Mouse (Mus musculus) retina, adult 2 months (tissue): Measurements from ENCODE around the gene 2010111I01Rik.

Source experiments
- DNase-seq: peaks from one replicate; pipeline ENCODE4 v3.0.0-alpha.2; 2012; ENCODE audit warnings: low read depth, low spot score

The 2010111I01Rik gene

GRCm38 (mm10) chr13:63286483-63287102 lies 321.9 kb downstream of the 2010111I01Rik start:
- DNase-seq, result no peak

GRCm38 (mm10) chr13:63289152-63289551 lies 324.5 kb downstream of the 2010111I01Rik start:
- DNase-seq, result no peak

GRCm38 (mm10) chr13:63289687-63290086 lies 325.0 kb downstream of the 2010111I01Rik start:
- no peak for DNase-seq

DNA sequence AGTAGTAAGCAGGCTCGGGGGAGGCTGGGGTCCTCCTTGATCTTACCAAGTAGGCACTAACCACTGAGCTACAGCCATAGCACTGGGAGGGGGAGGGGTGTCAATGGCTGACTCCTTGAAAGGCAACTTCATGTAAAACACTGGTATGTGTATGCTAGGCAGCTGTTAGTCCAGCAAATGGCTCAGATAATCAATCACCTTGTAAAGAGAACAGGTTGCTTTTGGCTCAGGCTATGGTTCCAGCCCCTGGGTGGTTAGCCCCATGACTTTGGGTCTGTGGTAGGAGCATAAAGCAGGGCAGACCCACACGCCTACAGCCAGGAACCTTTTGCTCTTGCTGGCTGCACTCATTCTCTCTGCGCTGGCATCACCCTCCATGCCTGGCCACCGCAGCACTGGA lies 325.4 kb downstream of the 2010111I01Rik start:
- no peak for DNase-seq

- no peak for DNase-seq
Measured at GRCm38 (mm10) chr13:63291016-63291415, 326.3 kb downstream of the 2010111I01Rik start.

DNA sequence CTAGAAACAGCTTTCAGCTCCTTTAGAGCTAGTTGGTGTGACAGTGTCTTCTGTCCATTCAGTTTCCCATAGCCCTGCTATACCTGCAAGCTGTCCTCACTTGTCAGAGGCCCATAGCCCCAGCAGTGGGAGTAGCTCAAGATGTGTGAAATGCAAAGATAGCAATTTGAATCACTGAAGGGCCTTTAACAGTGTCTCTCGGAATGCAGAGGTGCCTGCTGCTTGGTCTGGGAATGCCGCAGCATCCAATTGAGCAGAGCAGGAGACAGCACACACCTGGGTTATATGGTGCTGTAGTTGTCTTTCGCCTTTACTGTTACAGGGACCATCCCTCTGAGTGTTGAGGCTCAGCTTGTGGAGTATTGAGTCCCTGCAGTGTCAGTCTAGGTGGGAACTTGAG lies 329.0 kb downstream of the 2010111I01Rik start:
- DNase-seq, result no peak

- no peak for DNase-seq
Measured at GRCm38 (mm10) chr13:63294359-63295193, 329.9 kb downstream of the 2010111I01Rik start.

GRCm38 (mm10) chr13:63296300-63296699 lies 331.6 kb downstream of the 2010111I01Rik start:
- DNase-seq, result no peak

- DNase-seq, result no peak
Measured at GRCm38 (mm10) chr13:63297003-63297402, 332.3 kb downstream of the 2010111I01Rik start.

GRCm38 (mm10) chr13:63297933-63298332 lies 333.2 kb downstream of the 2010111I01Rik start:
- DNase-seq, result no peak

GRCm38 (mm10) chr13:63298931-63299330 lies 334.2 kb downstream of the 2010111I01Rik start:
- DNase-seq, result no peak

- no peak for DNase-seq
Measured at GRCm38 (mm10) chr13:63300929-63301328, 336.2 kb downstream of the 2010111I01Rik start.

- no peak for DNase-seq
Measured at GRCm38 (mm10) chr13:63301764-63302209, 337.1 kb downstream of the 2010111I01Rik start.

- no peak for DNase-seq
Measured at GRCm38 (mm10) chr13:63302381-63302780, 337.7 kb downstream of the 2010111I01Rik start.

DNA sequence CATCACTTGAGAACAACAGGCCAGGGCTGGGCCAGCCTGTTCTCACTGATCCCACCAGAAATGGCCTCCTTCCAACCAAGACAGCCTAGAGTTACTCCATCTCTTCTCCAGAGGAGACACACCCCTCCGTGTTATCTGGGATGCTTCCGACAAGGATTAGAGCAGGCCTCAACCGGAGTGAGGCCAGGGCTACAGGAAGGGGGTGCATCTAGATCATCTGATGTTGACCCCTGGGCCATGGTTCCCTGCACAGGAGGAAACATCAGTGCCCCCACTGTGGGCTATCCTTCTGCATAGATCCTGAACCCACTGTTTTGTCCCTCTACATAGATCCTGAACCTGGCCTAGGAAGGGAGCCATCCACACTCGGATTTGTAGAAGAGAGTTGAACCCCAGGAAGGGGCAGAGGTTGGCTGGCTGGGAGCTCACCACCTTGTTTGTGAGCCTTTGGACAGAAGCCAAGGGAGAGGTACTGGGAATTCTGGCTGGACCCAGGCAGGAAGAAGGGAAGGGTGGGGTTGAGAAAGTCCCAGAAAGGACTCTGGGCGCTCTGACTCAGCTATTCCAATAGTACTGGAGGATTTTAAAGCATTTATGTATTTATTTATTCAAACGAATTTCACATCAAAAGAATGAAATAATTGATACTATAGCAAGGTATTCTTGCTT lies 339.6 kb downstream of the 2010111I01Rik start:
- DNase-seq, result no peak

GRCm38 (mm10) chr13:63304799-63305159 lies 340.1 kb downstream of the 2010111I01Rik start:
- DNase-seq, result no peak

DNA sequence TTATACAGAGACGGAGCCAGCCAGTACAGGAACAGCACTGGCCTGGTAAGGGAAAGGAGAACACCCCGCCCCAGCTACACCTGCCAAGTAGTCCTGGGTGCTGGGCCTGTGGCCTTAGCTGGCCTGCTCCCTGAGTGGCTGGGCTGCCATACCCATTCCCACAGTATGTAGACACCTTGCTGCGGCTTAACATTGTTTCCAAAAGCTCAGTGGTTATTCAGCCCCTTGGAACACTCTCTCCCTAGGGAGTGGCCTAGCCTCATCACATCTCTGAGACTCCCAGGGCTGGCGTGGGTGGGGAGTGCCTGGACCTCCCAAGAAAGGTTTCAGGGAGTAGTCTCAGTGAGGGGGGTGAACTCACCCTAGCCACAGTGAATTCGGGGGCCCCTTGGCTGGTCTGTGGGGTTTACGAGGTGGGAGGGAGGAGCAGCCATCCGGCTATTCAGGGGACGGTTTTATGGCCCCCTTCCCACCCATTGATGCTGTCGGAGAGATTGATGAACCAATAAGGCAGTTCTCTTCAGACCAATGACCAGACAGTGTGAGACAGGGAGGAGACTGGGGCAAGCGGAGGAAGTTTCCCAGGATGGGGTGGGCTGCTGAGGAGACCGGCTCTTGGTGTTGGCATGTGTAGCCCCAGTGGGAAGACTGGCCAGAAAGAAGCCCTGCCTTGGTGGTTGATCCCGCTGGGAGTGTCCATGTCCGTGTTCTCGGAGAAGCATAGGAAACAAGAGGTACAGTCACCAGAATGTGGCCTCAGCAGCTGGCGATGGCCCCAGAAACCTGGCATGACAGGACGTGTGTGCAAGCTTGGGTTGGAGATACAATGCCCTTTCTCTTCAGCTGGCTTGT lies 340.7 kb downstream of the 2010111I01Rik start:
- DNase-seq, result no peak

- no peak for DNase-seq
Measured at GRCm38 (mm10) chr13:63306768-63307167, 342.1 kb downstream of the 2010111I01Rik start.

GRCm38 (mm10) chr13:63309563-63309962 lies 344.9 kb downstream of the 2010111I01Rik start:
- no peak for DNase-seq

GRCm38 (mm10) chr13:63311156-63311555 lies 346.5 kb downstream of the 2010111I01Rik start:
- no peak for DNase-seq

DNA sequence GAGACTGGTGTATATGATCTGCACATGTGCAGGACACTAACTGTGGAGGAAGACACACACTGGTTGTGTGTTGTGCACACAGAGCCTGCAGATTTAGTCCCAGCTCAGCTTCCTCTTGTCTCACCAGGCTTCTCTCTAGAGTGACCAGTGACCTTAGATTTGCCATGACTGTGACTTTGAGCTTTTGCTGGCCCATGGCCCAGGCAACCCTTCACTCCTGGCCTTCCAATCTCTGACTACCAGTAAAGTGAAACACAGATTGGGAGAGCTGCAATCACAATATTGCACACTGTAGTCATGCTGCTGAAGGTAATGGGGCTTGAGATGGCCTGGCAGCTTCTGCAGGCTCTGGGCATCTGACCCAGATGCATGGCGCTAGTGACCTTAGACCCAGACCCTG lies 348.6 kb downstream of the 2010111I01Rik start:
- DNase-seq, result no peak
